Mouse (Mus musculus): Measurements from ENCODE around the gene Hand1.

DNA sequence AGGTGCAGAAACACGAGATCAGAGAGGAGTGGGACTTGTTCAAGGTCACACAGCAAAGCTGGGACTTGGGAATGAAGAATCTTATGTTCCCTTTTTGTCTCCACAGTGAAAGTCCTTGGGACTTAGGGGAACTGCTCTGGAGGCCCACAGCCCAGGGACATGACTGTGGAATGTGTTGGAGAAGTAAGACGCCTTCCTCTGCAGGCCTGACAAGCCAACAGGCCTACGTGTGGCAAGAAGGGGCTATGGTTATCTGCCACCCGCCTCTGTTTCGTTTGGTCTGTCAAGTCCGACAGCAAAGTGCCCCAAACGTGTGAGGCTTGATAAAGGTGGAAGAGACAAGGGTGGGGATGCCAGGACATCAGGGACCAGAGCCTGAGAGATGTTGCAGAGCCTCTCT, 14.8 kb upstream of the Hand1 start:
- TF ChIP-seq POLR2A (IDR thresholded peaks at IDR 0.05; ENCODE audit: insufficient read length, low read depth) (no peak), E2F4 (IDR thresholded peaks at IDR 0.05; ENCODE audit: insufficient read depth) (no peak), POLR2AphosphoS2 (IDR thresholded peaks at IDR 0.05; ENCODE audit: insufficient read length, low read depth) (no peak), CEBPB (IDR thresholded peaks at IDR 0.05; ENCODE audit: insufficient read depth, poor library complexity, severe bottlenecking) (no peak), REST (IDR thresholded peaks at IDR 0.05; ENCODE audit: insufficient read depth, insufficient read length) (no peak), SRF (IDR thresholded peaks at IDR 0.05; ENCODE audit: control insufficient read depth, insufficient read length, low read depth) (no peak), USF1 (IDR thresholded peaks at IDR 0.05; ENCODE audit: low read depth) (no peak), MYOD1 (IDR thresholded peaks at IDR 0.05; ENCODE audit: control insufficient read depth in 1 of 3, insufficient read length in 2 of 3, low read depth in 2 of 3) (no peak), MAX (IDR thresholded peaks at IDR 0.05; ENCODE audit: low read depth) (no peak), TCF12 (IDR thresholded peaks at IDR 0.05; ENCODE audit: insufficient read depth, poor library complexity, severe bottlenecking) (no peak)
